ENCODE assay signal across 11 mouse cellular contexts in genomic region chr11:117233818-117234217, GRCm38 (mm10). TPM values are rescaled to one million over a fixed set of nuclear protein-coding genes. Genes with fewer than 3 reads are reported as not detected.
DNase-seq lines count a peak whose midpoint lies in the region; ATAC-seq lines count a peak whose summit lies in the region.
"Had no signal": no experiment of that assay in that cellular context is flagged by ENCODE, and none has a peak within 500 bp of the region (broad histone marks: within the 10 kb centered on the region; RNA-seq: fewer than 3 reads in every experiment).

No protein-coding gene starts in this region.

- H3K36me3 ChIP-seq in forebrain, embryonic 10.5 days (replicated peaks): no peaks in the 10 kb centered on the region
- H3K36me3 ChIP-seq in forebrain, embryonic 11.5 days (ENCODE audit: control insufficient read depth, insufficient read depth, low read length): no peaks in the 10 kb centered on the region
- H3K36me3 ChIP-seq in liver, embryonic 13.5 days: no peaks in the 10 kb centered on the region
- H3K36me3 ChIP-seq in embryonic facial prominence, embryonic 14.5 days (ENCODE audit: control insufficient read depth, insufficient read depth, low read length): no peaks in the 10 kb centered on the region
- no peaks in the 10 kb centered on the region for H3K36me3 ChIP-seq in stomach, embryonic 16.5 days (ENCODE audit: control insufficient read depth, insufficient read depth, low read length)

- WGBS in forebrain, embryonic 10.5 days: 76% methylated on average over 8 of the region's 8 CpGs
- WGBS in forebrain, embryonic 11.5 days: 76% methylated on average over 8 of the region's 8 CpGs
- 46% methylated on average over 8 of the region's 8 CpGs for WGBS in liver, embryonic 13.5 days (ENCODE audit: insufficient replicate concordance)
- WGBS in embryonic facial prominence, embryonic 14.5 days: 33% methylated on average over 8 of the region's 8 CpGs
- WGBS in stomach, embryonic 16.5 days: 73% methylated on average over 8 of the region's 8 CpGs

- DNase-seq in forebrain, embryonic 10.5 days (ENCODE audit: extremely low spot score, low spot score): no peak
- no peak for DNase-seq in forebrain, embryonic 11.5 days (ENCODE audit: low spot score)
- DNase-seq in liver, embryonic 13.5 days: no peak
- no peak for DNase-seq in liver
- DNase-seq in embryonic facial prominence, embryonic 14.5 days (ENCODE audit: low spot score): peak; percentile 45
- no peak for DNase-seq in natural killer cell, adult 2 months (ENCODE audit: low spot score in 2 of 2)
- no peak for DNase-seq in cerebellum, postnatal 4 days (ENCODE audit: low spot score in 2 of 2)
- DNase-seq: cerebellum, postnatal 25 days had no signal

- H3K4me1 ChIP-seq in forebrain, embryonic 10.5 days: peaks cover 55% of the 10 kb centered on the region
- H3K4me1 ChIP-seq in forebrain, embryonic 11.5 days (replicated peaks; ENCODE audit: control insufficient read depth, insufficient read depth, low read length): peaks cover 9% of the 10 kb centered on the region
- peaks cover 44% of the 10 kb centered on the region for H3K4me1 ChIP-seq in liver, embryonic 13.5 days (replicated peaks)
- H3K4me1 ChIP-seq in embryonic facial prominence, embryonic 14.5 days (ENCODE audit: control insufficient read depth, insufficient read depth, low read length): peaks cover 44% of the 10 kb centered on the region
- H3K4me1 ChIP-seq in stomach, embryonic 16.5 days (ENCODE audit: control insufficient read depth, insufficient read depth, low read length): peaks cover 35% of the 10 kb centered on the region

- peaks cover 33% of the 10 kb centered on the region for H3K27me3 ChIP-seq in forebrain, embryonic 10.5 days (ENCODE audit: poor library complexity, severe bottlenecking)
- H3K27me3 ChIP-seq in forebrain, embryonic 11.5 days (ENCODE audit: control insufficient read depth, insufficient read depth, low read length): no peaks in the 10 kb centered on the region
- peaks cover 16% of the 10 kb centered on the region for H3K27me3 ChIP-seq in liver, embryonic 13.5 days
- no peaks in the 10 kb centered on the region for H3K27me3 ChIP-seq in embryonic facial prominence, embryonic 14.5 days (replicated peaks; ENCODE audit: control insufficient read depth, insufficient read depth, low read length)
- no peaks in the 10 kb centered on the region for H3K27me3 ChIP-seq in stomach, embryonic 16.5 days (ENCODE audit: control insufficient read depth, insufficient read depth, low read length)

- no peak overlapping the region for H3K27ac ChIP-seq in forebrain, embryonic 10.5 days
- no peak overlapping the region for H3K27ac ChIP-seq in forebrain, embryonic 11.5 days (ENCODE audit: low read depth, low read length)
- H3K27ac ChIP-seq in liver, embryonic 13.5 days: no peak overlapping the region
- no peak overlapping the region for H3K27ac ChIP-seq in embryonic facial prominence, embryonic 14.5 days (replicated peaks; ENCODE audit: low read depth, low read length)
- H3K27ac ChIP-seq in stomach, embryonic 16.5 days (ENCODE audit: low read length): no peak overlapping the region

- H3K9me3 ChIP-seq in forebrain, embryonic 10.5 days: no peaks in the 10 kb centered on the region
- no peaks in the 10 kb centered on the region for H3K9me3 ChIP-seq in forebrain, embryonic 11.5 days (ENCODE audit: control insufficient read depth, low read length)
- H3K9me3 ChIP-seq in liver, embryonic 13.5 days (replicated peaks): no peaks in the 10 kb centered on the region
- no peaks in the 10 kb centered on the region for H3K9me3 ChIP-seq in embryonic facial prominence, embryonic 14.5 days (ENCODE audit: control insufficient read depth, low read length)
- no peaks in the 10 kb centered on the region for H3K9me3 ChIP-seq in stomach, embryonic 16.5 days (replicated peaks; ENCODE audit: control insufficient read depth, low read length)
- H3K9me3 ChIP-seq: megakaryocyte, embryonic 14.5 days had no signal

- no peak overlapping the region for H3K9ac ChIP-seq in forebrain, embryonic 11.5 days (ENCODE audit: low read length)
- no peak overlapping the region for H3K9ac ChIP-seq in liver, embryonic 13.5 days
- peak overlapping the region; percentile 60 for H3K9ac ChIP-seq in embryonic facial prominence, embryonic 14.5 days (ENCODE audit: low read depth, low read length)
- peak overlapping the region; percentile 36; the same call in 1 of the 2 replicates for H3K9ac ChIP-seq in stomach, embryonic 16.5 days (ENCODE audit: low read length)

- H3K4me2 ChIP-seq in forebrain, embryonic 11.5 days (ENCODE audit: low read depth, low read length, severe bottlenecking): no peak overlapping the region
- H3K4me2 ChIP-seq in liver, embryonic 13.5 days: 0 out of 2 replicates have a peak overlapping the region, but pooled peaks have one; percentile 23
- peak overlapping the region; percentile 71 for H3K4me2 ChIP-seq in embryonic facial prominence, embryonic 14.5 days (ENCODE audit: low read depth, low read length)
- no peak overlapping the region for H3K4me2 ChIP-seq in stomach, embryonic 16.5 days (ENCODE audit: low read depth, low read length)

- ATAC-seq in forebrain, embryonic 11.5 days (replicated peaks; ENCODE audit: low FRiP score): no peak
- no peak for ATAC-seq in liver, embryonic 13.5 days (ENCODE audit: low read depth)
- peak; percentile 16; the same call in 1 of the 2 replicates for ATAC-seq in embryonic facial prominence, embryonic 14.5 days (ENCODE audit: low read depth)
- no peak for ATAC-seq in stomach, embryonic 16.5 days (ENCODE audit: insufficient read depth, low FRiP score)
- ATAC-seq: forebrain, embryonic 14.5 days had no signal

- H3K4me3 ChIP-seq in forebrain, embryonic 10.5 days: peak overlapping the region; percentile 13; the same call in 1 of the 2 replicates
- no peak overlapping the region for H3K4me3 ChIP-seq in forebrain, embryonic 11.5 days (ENCODE audit: low read depth, low read length)
- H3K4me3 ChIP-seq in liver, embryonic 13.5 days (replicated peaks): no peak overlapping the region
- peak overlapping the region; percentile 45 for H3K4me3 ChIP-seq in embryonic facial prominence, embryonic 14.5 days (ENCODE audit: low read depth, low read length)
- H3K4me3 ChIP-seq in stomach, embryonic 16.5 days (replicated peaks; ENCODE audit: low read length): no peak overlapping the region
- H3K4me3 ChIP-seq: megakaryocyte, embryonic 14.5 days had no signal

RNA-seq across cellular contexts. Expression of gene Sept9, which starts 34.4 kb away (rescaled TPM):
- polyA plus RNA-seq in forebrain, embryonic 10.5 days (2016; fragmentation: Nextera tagmentation; extraction: Ambion mirVana): 206 and 211 TPM in 2 replicates
- 172 and 182 TPM in 2 replicates for polyA plus RNA-seq in forebrain, embryonic 11.5 days (2014; fragmentation: Nextera tagmentation; extraction: Ambion mirVana)
- 44.1 and 55.5 TPM in 2 replicates for polyA plus RNA-seq in liver, embryonic 13.5 days (2015; fragmentation: Nextera tagmentation; extraction: Ambion mirVana)
- 115 and 138 TPM in 2 replicates for polyA plus RNA-seq in embryonic facial prominence, embryonic 14.5 days (2014; fragmentation: Nextera tagmentation; extraction: Ambion mirVana)
- polyA plus RNA-seq in stomach, embryonic 16.5 days (2015; fragmentation: Nextera tagmentation; extraction: Ambion mirVana): 101 and 105 TPM in 2 replicates

Comparison
In these comparisons a context has a peak if more than half of its experiments do, and no peak if none do; other contexts are left out.
1. H3K4me3 ChIP-seq: peak in forebrain, embryonic 10.5 days (single experiment) and embryonic facial prominence, embryonic 14.5 days (single experiment); none in forebrain, embryonic 11.5 days (single experiment), liver, embryonic 13.5 days (single experiment) and stomach, embryonic 16.5 days (single experiment).
2. H3K4me2 ChIP-seq: peak in liver, embryonic 13.5 days (single experiment) and embryonic facial prominence, embryonic 14.5 days (single experiment); none in forebrain, embryonic 11.5 days (single experiment) and stomach, embryonic 16.5 days (single experiment).
3. H3K9ac ChIP-seq: peak in embryonic facial prominence, embryonic 14.5 days (single experiment) and stomach, embryonic 16.5 days (single experiment); none in forebrain, embryonic 11.5 days (single experiment) and liver, embryonic 13.5 days (single experiment).